Mouse (Mus musculus) forebrain, embryonic 16.5 days (tissue): ENCODE measurements around the gene Barx2. TPM values are rescaled to one million over a fixed set of nuclear protein-coding genes. Genes with fewer than 3 reads are reported as not detected.

Source experiments
- polyA plus RNA-seq: library from polyadenylated mRNA; unstranded; fragments of >200 nt; fragmentation: Nextera tagmentation; extraction: Ambion mirVana; gene quantifications from 2 replicates; pipeline ENCODE4 v1.2.1, GENCODE M21; 2015

Gene Barx2
- polyA plus RNA-seq, 1 experiment from 2014 or later, result not detected

Other genes starting within 250 kb of the Barx2 start
- gene Arhgap32, start 202.7 kb upstream of the Barx2 start, polyA plus RNA-seq, result 11.4 and 12.0 TPM in 2 replicates